Mouse (Mus musculus) ES-CJ7 (cell line): ENCODE data around the gene Map2k7.

Experiments used
- DNase-seq: peaks from one replicate; pipeline ENCODE4 v3.0.0; 2011; ENCODE audit warnings: low read depth, low spot score

The Map2k7 gene

GRCm38 (mm10) chr8:4258678-4259077 lies 20.1 kb downstream of the Map2k7 start:
- DNase-seq = peak; percentile 87

DNA sequence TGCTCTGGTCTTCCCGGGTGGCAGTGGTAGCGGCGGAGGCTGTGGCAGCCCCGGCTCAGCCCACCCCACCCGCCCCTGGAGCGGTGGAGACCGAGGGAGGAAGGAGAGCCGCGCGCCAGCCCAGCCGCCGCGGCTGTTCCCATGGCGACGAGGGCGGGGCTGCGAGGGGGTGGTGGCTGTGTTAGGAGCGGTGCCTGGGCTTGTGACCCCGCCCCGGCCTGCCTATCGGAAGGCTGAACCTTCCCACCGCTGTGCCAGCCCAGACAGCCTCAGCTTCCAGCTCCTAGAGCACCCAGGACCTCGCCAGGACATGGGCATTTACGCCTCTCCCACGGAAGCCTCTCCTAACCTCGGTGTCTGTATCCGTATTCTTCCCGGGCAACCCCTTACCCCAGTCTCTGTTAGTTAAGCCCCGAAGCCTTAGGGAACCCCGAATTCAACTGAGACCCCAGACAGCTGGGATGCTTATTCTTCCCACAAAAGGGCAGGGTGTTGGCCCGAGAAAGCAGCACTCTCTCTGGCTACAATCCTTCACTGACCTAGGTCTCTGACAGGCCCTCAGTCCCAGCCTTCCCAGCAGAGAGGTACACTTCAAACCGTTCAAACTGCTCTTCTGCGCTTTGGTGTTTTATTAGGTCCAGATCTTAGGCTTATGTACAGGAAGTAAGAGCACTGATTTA lies 20.7 kb downstream of the Map2k7 start, which contains the start of gene Ctxn1:
Ctxn1 (minus strand) TSS at position 150 of the 680 bp plus-strand sequence.
- DNase-seq = peak; percentile 94

DNA sequence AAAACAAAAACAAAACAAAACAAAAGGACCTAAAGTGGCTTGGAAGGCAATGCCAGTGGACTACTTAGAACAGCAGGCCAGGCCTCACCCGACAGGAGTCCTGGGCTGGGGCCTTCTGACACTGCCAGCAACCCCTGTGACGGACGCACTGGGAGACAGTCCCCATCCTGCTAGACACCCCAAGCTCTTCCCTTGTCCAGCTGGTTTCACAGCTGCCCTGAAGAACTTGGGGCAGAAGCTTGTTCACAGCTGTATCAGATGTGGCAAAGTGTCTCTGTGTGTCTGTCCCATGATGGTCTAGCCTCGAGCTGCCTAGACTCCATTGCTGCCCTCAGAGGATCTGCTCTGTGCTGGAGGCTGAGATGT lies 21.2 kb downstream of the Map2k7 start:
- no peak for DNase-seq

DNA sequence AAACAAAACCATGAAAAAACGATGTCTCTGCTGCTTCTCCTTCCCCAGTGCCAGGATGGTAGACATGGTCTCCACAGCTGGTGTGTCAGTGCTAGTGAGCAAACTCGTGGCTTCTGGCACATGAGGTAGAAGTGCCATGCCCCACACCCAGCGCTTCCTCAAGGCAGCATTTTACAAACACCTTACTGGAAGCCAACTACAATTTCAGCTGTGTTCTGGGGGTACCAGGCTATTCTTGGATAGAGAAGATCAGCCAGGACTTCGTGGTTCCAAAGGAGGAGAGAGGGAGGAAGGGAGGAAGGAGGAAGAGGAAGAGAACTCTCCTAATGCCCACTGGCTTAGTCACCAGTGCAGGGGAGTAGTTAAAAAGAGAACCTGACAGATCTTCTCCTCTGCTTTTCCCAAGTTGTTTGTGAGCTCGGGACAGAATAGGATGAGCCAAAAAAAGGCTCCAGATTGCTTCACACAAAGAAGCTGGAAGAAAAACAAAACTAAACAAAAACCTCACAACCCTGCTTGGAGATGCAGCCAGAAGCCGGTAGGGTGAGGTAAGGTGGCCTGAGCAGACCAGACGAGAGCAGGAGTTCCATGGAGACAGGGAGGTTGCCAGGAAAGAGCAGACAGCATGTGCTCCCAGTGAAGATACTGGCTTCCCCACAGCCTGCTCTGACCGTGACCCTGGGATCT lies 24.7 kb downstream of the Map2k7 start:
- DNase-seq = no peak

GRCm38 (mm10) chr8:4265160-4265914 lies 26.8 kb downstream of the Map2k7 start:
- DNase-seq = no peak

DNA sequence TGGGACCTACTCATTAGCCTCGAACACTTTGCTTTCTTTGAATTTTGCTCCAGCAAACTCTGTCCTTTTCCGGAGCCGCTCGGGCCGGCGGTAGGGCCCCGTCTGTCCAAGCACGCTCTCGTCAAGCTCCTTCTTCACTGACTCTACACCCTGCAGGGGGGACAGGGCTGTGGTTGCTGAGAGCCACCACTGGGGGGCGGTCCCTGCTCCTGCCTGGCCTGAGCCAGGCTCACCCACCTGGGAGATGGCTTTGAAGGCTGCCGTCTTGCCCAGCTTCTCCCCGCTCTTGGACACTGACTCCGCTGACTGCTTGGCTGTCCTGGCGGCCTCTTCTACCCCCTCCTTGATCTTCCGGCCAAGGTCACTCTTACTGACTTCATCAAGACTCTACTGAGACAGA lies 29.1 kb downstream of the Map2k7 start:
- peak; percentile 72 for DNase-seq

- no peak for DNase-seq
These were observed 31.1 kb downstream of the Map2k7 start for GRCm38 (mm10) chr8:4269609-4270008.

- peak; percentile 97 for DNase-seq
These were observed 37.0 kb downstream of the Map2k7 start, which contains the start of gene Timm44 for GRCm38 (mm10) chr8:4275275-4276110. TSS of gene Timm44 (minus strand) at chr8:4275913.

DNA sequence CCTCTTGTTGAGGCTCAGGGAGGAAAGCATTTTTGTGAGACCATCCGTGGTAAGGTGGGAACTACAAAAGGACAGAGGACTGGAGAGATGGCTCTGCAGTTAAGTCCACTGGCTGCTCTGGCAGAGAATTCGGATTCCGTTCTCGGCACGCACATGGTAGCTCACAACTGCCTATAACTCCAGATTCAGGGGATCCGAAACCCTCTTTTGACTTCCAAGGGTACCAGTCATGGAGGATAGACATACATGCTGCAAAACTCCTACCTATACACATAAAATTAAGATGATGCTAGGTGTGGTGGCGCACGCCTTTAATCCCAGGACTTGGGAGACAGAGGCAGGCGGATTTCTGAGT lies 37.5 kb downstream of the Map2k7 start:
- no peak for DNase-seq

DNA sequence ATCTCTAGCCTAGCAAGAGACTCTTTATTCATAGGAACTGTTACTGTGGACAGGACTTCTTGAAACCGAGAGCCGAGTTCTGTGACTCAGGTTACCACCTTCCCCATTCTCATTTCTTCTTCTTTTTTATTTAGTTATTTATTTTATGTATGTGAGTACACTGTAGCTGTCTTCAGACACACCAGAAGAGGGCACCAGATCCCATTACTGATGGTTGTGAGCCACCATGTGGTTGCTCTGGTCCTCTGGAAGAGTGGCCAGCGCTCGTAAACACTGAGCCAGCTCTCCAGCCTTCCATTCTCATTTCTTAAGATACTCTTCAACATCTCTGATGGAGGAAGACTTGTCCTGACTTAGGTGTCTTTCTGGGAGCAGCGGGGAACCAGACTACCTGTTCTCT lies 54.2 kb downstream of the Map2k7 start:
- no peak for DNase-seq
